Mouse (Mus musculus) liver, embryonic 18 days (tissue): ENCODE data around the gene Tsc1. TPM values are rescaled to one million over a fixed set of nuclear protein-coding genes. Genes with fewer than 3 reads are reported as not detected.

Experiments
- polyA plus RNA-seq: library from polyadenylated mRNA; depleted of rRNA; stranded (reverse); fragments of >200 nt; gene quantifications from 2 replicates; pipeline ENCODE4 v1.2.3, GENCODE M21; 2012; rRNA removed

The Tsc1 gene
- polyA plus RNA-seq, result 4.6 and 4.7 TPM in 2 replicates

GRCm38 (mm10) chr2:28640461-28641424 lies at the start of gene Tsc1:
Tsc1 (plus strand) TSS chr2:28641228.

GRCm38 (mm10) chr2:28621664-28622171 lies 19.3 kb upstream of the Tsc1 start, which contains the start of gene Gfi1b:
Gfi1b (minus strand) TSS chr2:28621982.

GRCm38 (mm10) chr2:28699361-28700335 lies 58.6 kb downstream of the Tsc1 start, which contains the start of the genes Spaca9 and Ak8:
Spaca9 (minus strand) TSS chr2:28699727.
Ak8 (plus strand) TSS chr2:28700164.

Other genes with a start within 250 kb of the Tsc1 start
- 0.20 and 0.29 TPM in 2 replicates for gene Ppp1r26, start 194.4 kb upstream of the Tsc1 start, polyA plus RNA-seq
- gene 1700007K13Rik, start 174.9 kb upstream of the Tsc1 start, polyA plus RNA-seq, result 0.04 and 0.06 TPM in 2 replicates
- gene Mrps2, start 173.2 kb upstream of the Tsc1 start, polyA plus RNA-seq, result 23.6 and 25.0 TPM in 2 replicates
- 0.73 and 0.84 TPM in 2 replicates for gene Gbgt1, start 144.3 kb upstream of the Tsc1 start, polyA plus RNA-seq
- 0.13 and 0.28 TPM in 2 replicates for gene Gm10134, start 135.1 kb upstream of the Tsc1 start, polyA plus RNA-seq
- gene Ralgds, start 128.1 kb upstream of the Tsc1 start, polyA plus RNA-seq, result 2.6 TPM in 2 replicates
- 1.9 TPM in 1 of 2 replicates, not detected in the other for gene Cel, start 77.8 kb upstream of the Tsc1 start, polyA plus RNA-seq
- gene Gtf3c5, start 57.5 kb upstream of the Tsc1 start, polyA plus RNA-seq, result 7.5 and 7.6 TPM in 2 replicates
- gene Gfi1b, start 19.2 kb upstream of the Tsc1 start, polyA plus RNA-seq, result 29.6 and 33.1 TPM in 2 replicates
- gene Spaca9, start 58.5 kb downstream of the Tsc1 start, polyA plus RNA-seq, result 1.9 TPM in 2 replicates
- 0.23 and 0.27 TPM in 2 replicates for gene Ak8, start 58.9 kb downstream of the Tsc1 start, polyA plus RNA-seq
- gene Gtf3c4, start 199.1 kb downstream of the Tsc1 start, polyA plus RNA-seq, result 3.5 and 3.7 TPM in 2 replicates
- 2.6 and 2.9 TPM in 2 replicates for gene Ddx31, start 199.2 kb downstream of the Tsc1 start, polyA plus RNA-seq